Mouse (Mus musculus) granulocyte monocyte progenitor cell, adult 5-6 weeks (primary cell): ENCODE measurements around the gene Polr2e. TPM values are rescaled to one million over a fixed set of nuclear protein-coding genes. Genes with fewer than 3 reads are reported as not detected.

ENCODE experiments used
- ATAC-seq: replicated peaks from 2 replicates; pipeline ENCODE4 v1.8.0; 2016; ENCODE audit warnings: mild to moderate bottlenecking, moderate TSS enrichment, inconsistent platforms; ENCODE audit not compliant: poor library complexity, severe bottlenecking
- total RNA-seq, 2 experiments: library from RNA; stranded (forward) in 1 of 2; stranded (reverse) in 1 of 2; fragments of 200-712, 200-1000 nt in 1 of 2; fragments of >200 nt in 1 of 2; fragmentation: Nextera tagmentation in 1 of 2; gene quantifications; 2 replicates each; pipeline ENCODE4 v1.2.3; 2014 to 2017

The Polr2e gene
- total RNA-seq (2014; fragmentation: Nextera tagmentation), result 96.6 and 105 TPM in 2 replicates
- 79.7 and 86.7 TPM in 2 replicates for total RNA-seq (2017)

GRCm38 (mm10) chr10:80039559-80039979, at the start of gene Polr2e:
TSS of gene Polr2e (minus strand) at chr10:80039795.
- ATAC-seq, result peak; percentile 97

DNA sequence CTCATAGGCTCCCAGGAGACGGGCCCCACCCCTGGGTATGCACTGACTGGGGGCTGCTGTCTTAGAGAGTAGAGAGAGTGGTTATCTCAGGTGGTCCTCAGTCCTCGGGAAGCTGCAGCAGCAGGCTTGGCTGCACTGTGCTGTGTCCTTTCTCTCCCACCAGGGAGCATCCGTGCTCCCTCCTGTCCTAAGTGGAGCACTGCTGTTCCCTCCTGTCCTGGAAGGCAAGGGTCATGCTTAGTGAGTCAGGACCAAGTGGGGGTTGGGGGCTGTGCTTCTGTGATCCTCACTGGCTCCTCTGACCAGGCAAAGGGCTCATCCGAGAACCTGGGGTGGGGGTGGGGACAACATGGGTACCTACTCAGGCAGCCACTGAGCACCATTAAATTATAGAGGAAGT, 49.6 kb upstream of the Polr2e start:
- ATAC-seq, result no peak

GRCm38 (mm10) chr10:80087483-80087882, 47.9 kb upstream of the Polr2e start:
- peak; percentile 39 for ATAC-seq

- peak; percentile 86 for ATAC-seq
Observed at GRCm38 (mm10) chr10:80086847-80087246, 47.3 kb upstream of the Polr2e start.

- no peak for ATAC-seq
Observed at GRCm38 (mm10) chr10:80084817-80085487, 45.4 kb upstream of the Polr2e start.

- no peak for ATAC-seq
Observed at GRCm38 (mm10) chr10:80081075-80081474, 41.5 kb upstream of the Polr2e start.

- ATAC-seq, result no peak
Observed at GRCm38 (mm10) chr10:80080396-80081070, 40.9 kb upstream of the Polr2e start.

GRCm38 (mm10) chr10:80078366-80078765, 38.8 kb upstream of the Polr2e start:
- ATAC-seq, result no peak

- no peak for ATAC-seq
Observed at GRCm38 (mm10) chr10:80077312-80077711, 37.7 kb upstream of the Polr2e start.

DNA sequence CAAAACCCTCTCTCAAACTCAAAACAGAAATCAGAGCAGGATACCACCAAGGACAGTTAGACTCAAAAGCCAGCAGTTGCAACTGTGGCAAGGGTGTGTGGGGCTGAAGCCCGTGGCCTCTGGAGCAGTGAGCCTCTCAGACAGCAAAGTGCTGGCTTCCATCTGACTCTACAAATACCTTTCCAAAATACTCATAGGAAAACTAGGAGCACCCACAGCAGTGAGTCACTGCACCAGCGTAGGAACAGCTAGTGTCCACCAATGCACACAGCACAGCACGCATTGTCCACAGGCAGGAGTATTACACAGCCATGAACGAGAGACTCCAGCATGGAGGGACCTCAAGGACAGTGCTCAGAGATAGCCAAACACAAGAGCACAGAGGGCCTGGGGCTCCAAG, 36.8 kb upstream of the Polr2e start:
- ATAC-seq, result no peak

DNA sequence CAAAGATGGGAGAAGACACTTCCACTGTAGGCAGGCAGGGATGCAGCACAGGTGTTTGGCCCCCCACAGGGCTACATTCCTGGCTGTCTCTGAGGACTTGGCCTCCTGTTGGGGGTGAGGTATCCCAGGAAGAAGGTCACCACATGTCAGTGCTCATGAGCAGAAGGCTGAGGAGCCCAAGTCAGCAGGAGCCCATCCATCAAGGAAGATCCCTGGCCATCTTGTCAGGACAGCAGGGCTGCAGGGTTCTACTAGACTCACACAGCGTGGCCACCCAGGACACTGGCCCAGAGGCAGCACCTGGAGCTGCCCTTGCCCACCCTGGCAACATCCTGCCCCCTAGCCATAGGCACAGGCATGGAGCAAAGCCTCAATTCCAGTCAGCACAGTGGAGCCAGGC, 36.3 kb upstream of the Polr2e start:
- ATAC-seq, result no peak

DNA sequence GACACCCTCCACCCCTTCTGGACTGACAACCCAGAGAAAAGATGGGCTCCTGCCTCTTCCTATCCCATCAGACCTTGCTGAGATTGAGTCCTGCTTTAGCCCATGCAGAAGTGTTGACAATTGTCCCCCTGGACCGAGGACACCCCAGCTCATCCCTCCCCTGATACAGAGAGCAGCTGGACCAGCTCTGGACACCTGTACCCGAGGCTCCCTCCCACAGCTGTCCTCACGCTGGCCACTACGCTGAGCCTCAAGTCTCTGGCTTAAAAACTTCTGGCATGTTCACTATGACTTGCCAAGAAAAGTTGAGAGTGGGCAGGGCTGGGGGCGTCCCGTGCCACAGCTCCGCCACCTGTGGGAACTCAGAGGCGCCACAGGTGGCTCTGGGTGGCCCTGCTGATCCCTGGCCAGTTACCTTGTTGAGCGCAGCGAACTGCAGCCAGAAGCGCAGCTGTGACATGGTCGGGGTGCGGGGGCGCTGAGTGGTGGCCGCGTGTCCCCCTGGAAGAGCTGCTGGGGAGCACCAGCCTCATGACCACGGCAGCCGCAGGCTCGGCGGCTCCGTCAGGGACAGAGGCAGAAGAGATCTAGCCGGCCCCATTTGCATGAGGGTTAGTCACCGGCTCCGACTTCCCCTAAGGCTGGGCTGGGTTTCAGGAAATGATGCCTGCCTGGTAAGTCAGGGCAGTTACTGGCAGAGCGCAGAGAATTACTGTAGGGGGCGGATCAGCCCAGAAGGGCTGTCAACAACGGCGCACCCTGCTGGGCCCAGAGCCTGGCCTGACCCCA, 35.4 kb upstream of the Polr2e start:
- peak; percentile 78 for ATAC-seq

- ATAC-seq, result no peak
Observed at GRCm38 (mm10) chr10:80072623-80073489, 33.3 kb upstream of the Polr2e start.

- no peak for ATAC-seq
Observed at GRCm38 (mm10) chr10:80071516-80071900, 31.9 kb upstream of the Polr2e start.

DNA sequence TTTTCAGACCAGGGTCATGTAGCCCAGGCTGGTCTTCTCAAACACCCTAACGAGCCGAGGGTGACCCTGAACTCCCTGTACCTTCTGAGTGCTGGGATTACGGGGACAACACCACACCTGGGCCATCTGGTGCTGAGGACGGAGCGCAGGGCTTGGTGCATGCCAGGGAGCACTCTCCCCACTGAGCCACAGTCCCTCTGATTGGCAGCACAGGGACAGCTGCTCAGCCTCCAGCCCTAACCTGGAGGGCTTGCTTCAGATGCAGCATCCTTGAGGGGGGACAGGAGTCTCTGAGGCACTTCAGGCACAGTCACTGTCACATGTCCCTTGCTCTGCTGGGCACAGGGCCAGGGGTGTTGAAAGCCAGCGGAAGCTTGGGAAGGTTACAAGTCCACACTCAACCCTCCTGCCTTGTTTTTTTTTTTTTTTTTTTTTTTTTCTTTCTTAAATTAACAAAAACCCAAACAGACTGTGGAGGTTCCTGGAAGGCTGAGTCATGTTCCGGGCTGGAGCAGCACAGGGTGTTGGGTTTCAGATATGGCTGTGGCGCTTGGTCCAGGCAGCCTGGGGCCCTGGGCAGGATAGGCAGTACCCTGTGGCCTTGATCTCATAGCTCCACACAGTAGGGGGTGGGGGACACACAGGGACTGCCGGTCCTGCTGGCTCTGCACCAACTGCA, 31.4 kb upstream of the Polr2e start:
- ATAC-seq, result peak; percentile 68

- ATAC-seq, result no peak
Observed at GRCm38 (mm10) chr10:80069948-80070450, 30.4 kb upstream of the Polr2e start.

DNA sequence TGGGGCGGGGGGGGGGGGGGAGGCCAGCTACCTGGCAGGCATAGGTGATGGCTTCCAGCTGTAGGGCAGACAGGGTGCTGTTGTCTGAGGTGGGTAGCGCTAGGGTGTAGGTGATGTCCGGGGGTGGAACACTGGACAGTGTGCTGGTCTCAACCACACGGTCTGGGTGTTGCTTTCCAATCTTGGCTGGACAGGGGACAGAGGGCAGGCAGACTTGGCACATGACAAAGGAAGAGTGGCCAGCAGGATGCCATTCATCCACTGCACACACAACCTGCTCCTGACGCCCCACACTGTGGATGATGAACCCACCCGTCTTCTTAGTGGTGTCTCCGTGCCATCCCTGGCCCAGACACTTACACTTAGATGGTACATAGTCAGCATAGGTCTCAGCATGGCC, 29.7 kb upstream of the Polr2e start:
- no peak for ATAC-seq

DNA sequence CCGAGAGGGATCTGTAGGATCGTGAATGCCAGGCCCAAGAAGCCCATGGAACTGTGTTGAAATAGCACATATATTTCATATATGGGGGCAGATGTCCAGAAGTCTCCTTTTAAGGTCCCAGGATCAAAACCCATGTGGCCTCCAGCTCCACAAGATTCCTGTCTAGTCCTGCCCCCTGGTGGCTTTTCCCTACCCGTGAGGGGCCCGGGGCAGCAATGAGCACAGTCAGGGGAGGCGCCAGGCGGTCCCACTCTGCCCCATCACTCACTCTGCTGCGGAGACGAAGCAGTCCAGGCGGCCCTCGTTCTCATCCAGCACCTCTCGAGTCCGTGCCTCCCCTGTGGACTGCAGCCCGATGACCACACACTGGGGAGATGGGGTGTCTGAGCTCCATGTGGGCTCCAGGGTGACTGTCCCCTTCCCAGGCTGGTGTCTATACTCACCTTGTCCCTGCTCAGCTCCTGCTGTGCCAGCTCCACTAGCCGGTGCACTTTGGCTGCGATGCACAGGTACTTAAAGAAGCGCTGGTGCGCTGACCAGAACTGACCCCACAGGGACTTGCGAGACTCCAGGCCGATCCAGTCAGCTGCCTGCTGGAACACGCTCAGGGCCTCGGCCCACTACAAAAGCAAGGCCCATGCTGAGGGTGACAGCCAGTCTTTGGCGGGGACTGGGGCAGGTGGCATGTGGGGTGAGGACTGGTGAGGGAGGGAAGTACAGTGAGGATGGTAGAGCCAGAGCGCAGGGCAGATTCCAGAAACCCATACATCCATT, 24.5 kb upstream of the Polr2e start:
- no peak; the same call in 1 of the 2 replicates for ATAC-seq

GRCm38 (mm10) chr10:80063104-80063503, 23.5 kb upstream of the Polr2e start:
- ATAC-seq, result no peak
